Mouse (Mus musculus) spleen, adult 2 months (tissue): ENCODE measurements around the gene Ogdh. TPM values are rescaled to one million over a fixed set of nuclear protein-coding genes. Genes with fewer than 3 reads are reported as not detected.

Source experiments
- DNase-seq, 2 experiments: peaks; one replicate each; pipeline versions ENCODE4 v3.0.0 to v3.0.0-alpha.2; 2012 to 2021; ENCODE audit warnings: low spot score in 2 of 2, low read depth in 1 of 2
- H3K27ac ChIP-seq: fragments of 200-500 bp; 2 replicates; pipeline ENCODE4 v1.5.1; 2012; ENCODE audit warnings: low read length, inconsistent platforms; ENCODE audit not compliant: insufficient read depth
- H3K27me3 ChIP-seq: fragments of 200-500 bp; 2 replicates; pipeline ENCODE4 v1.6.1; 2012; ENCODE audit warnings: mild to moderate bottlenecking, moderate library complexity, low read length, inconsistent platforms; ENCODE audit not compliant: control insufficient read depth, insufficient read depth
- H3K36me3 ChIP-seq: fragments of 200-500 bp; 2 replicates; pipeline ENCODE4 v1.6.1; 2012; ENCODE audit warnings: mild to moderate bottlenecking, low read length, inconsistent platforms; ENCODE audit not compliant: control insufficient read depth, insufficient read depth
- H3K4me1 ChIP-seq: fragments of 200-500 bp; 2 replicates; pipeline ENCODE4 v1.6.1; 2011; ENCODE audit warnings: inconsistent platforms; ENCODE audit not compliant: control insufficient read depth, insufficient read depth, insufficient read length
- H3K4me3 ChIP-seq: fragments of 200-500 bp; 2 replicates; pipeline ENCODE4 v1.5.1; 2011; ENCODE audit warnings: mild to moderate bottlenecking, inconsistent platforms; ENCODE audit not compliant: insufficient read depth, insufficient read length; ENCODE audit errors: extremely low read depth
- CTCF ChIP-seq: fragments of 200-500 bp; IDR thresholded peaks from 2 replicates; pipeline ENCODE4 v1.5.1; 2011; ENCODE audit warnings: mild to moderate bottlenecking, inconsistent platforms; ENCODE audit not compliant: insufficient read depth, insufficient read length, insufficient replicate concordance; ENCODE audit errors: extremely low read depth
- POLR2A ChIP-seq: fragments of 200-500 bp; IDR thresholded peaks from 2 replicates; pipeline ENCODE4 v1.6.1; 2011; ENCODE audit warnings: low read depth, low read length, inconsistent platforms
- WGBS: fragments of 180-500 bp; shearing (Covaris S2); methylation state at CpG from one replicate; pipeline ENCODE4 v1.1.7; 2018; 5-methylcytosine and 5-hydroxymethylcytosine counted together
- polyA plus RNA-seq: library from polyadenylated mRNA; depleted of rRNA; stranded (reverse); fragments of >200 nt; gene quantifications from 2 replicates; pipeline ENCODE4 v1.2.3, GENCODE M21; 2012

Gene Ogdh
- polyA plus RNA-seq, 1 experiment, result 64.6 TPM

- DNase-seq, result no peak
- Histone ChIP-seq H3K36me3 (peaks cover 10% of the 10 kb centered on the region), H3K27me3 (no peaks in the 10 kb centered on the region), H3K4me1 (peaks cover 19% of the 10 kb centered on the region; the same call in 1 of the 2 replicates), H3K27ac (peak overlapping the region; percentile 57), H3K4me3 (peak overlapping the region; percentile 95; the same call in 1 of the 2 replicates)
- TF ChIP-seq CTCF (no peak), POLR2A (no peak)
- 73% methylated on average over 8 of the region's 8 CpGs for WGBS
Observed at GRCm38 (mm10) chr11:6390376-6391053, 99.1 kb downstream of the Ogdh start.

- peaks cover 19% of the 10 kb centered on the region; the same call in 1 of the 2 replicates for H3K4me1 ChIP-seq
- H3K27me3 ChIP-seq, result no peaks in the 10 kb centered on the region
- H3K4me3 ChIP-seq, result peak overlapping the region; percentile 14; the same call in 1 of the 2 replicates
- 37% methylated on average over 8 of the region's 8 CpGs for WGBS
- DNase-seq, result peak; percentile 78 to 80
- H3K27ac ChIP-seq, result peak overlapping the region; percentile 93
- peaks cover 20% of the 10 kb centered on the region for H3K36me3 ChIP-seq
- TF ChIP-seq POLR2A, result no peak; the same call in 1 of the 2 replicates
- TF ChIP-seq CTCF, result no peak
Observed at GRCm38 (mm10) chr11:6391516-6392276, 100.3 kb downstream of the Ogdh start.

GRCm38 (mm10) chr11:6392857-6393256 is 101.4 kb downstream of the Ogdh start:
- H3K27ac ChIP-seq, result peak overlapping the region; percentile 50

GRCm38 (mm10) chr11:6393866-6394265 is 102.4 kb downstream of the Ogdh start:
- H3K4me1 ChIP-seq, result peaks cover 17% of the 10 kb centered on the region; the same call in 1 of the 2 replicates
- WGBS, result 74% methylated on average over 1 of the region's 1 CpGs
- peaks cover 41% of the 10 kb centered on the region for H3K36me3 ChIP-seq
- no peak overlapping the region for H3K4me3 ChIP-seq
- no peak overlapping the region for H3K27ac ChIP-seq
- no peak for DNase-seq
- TF ChIP-seq POLR2A (no peak), CTCF (no peak)
- H3K27me3 ChIP-seq, result no peaks in the 10 kb centered on the region

More at GRCm38 (mm10) chr11:6392857-6393256, 101.4 kb downstream of the Ogdh start:
- Histone ChIP-seq H3K36me3 (peaks cover 32% of the 10 kb centered on the region), H3K27me3 (no peaks in the 10 kb centered on the region), H3K4me3 (no peak overlapping the region), H3K4me1 (peaks cover 19% of the 10 kb centered on the region; the same call in 1 of the 2 replicates)
- DNase-seq, result no peak
- TF ChIP-seq POLR2A (no peak), CTCF (no peak)
- WGBS, result 43% methylated on average over 6 of the region's 6 CpGs

GRCm38 (mm10) chr11:6395565-6395964 is 104.1 kb downstream of the Ogdh start:
- TF ChIP-seq POLR2A (no peak), CTCF (no peak)
- no peak for DNase-seq
- H3K4me1 ChIP-seq, result peaks cover 12% of the 10 kb centered on the region; the same call in 1 of the 2 replicates
- peaks cover 51% of the 10 kb centered on the region for H3K36me3 ChIP-seq
- 80% methylated on average over 5 of the region's 5 CpGs for WGBS
- no peaks in the 10 kb centered on the region for H3K27me3 ChIP-seq
- H3K27ac ChIP-seq, result no peak overlapping the region
- no peak overlapping the region for H3K4me3 ChIP-seq

DNA sequence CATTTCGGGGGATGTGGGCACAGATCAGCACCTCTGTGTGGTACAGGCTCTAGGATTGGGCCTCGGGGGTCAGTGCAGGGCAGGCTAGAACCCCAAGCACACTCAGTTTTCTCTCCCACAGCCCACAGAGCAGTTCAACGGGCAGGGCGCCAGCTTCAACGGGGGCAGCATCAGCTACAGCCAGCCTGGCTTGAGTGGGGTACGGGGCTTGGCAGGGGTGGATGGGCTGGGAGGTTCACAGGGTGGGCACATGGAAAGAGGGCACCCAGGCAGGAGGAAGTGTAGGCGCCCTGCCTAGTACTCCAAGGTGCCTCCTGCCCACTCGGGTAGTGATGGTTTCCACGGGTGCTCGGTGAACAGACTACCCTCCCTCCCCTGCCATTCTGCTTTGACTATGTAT is 106.7 kb downstream of the Ogdh start:
- TF ChIP-seq POLR2A (no peak), CTCF (no peak)
- no peaks in the 10 kb centered on the region for H3K4me1 ChIP-seq
- DNase-seq, result no peak
- peaks cover 71% of the 10 kb centered on the region for H3K36me3 ChIP-seq
- H3K4me3 ChIP-seq, result no peak overlapping the region
- 91% methylated on average over 10 of the region's 10 CpGs for WGBS
- no peaks in the 10 kb centered on the region for H3K27me3 ChIP-seq
- no peak overlapping the region for H3K27ac ChIP-seq
